Mouse (Mus musculus): Measurements from ENCODE around the gene Tmem14c. TPM values are rescaled to one million over a fixed set of nuclear protein-coding genes. Genes with fewer than 3 reads are reported as not detected.
A peak's percentile ranks its signal among the peaks of the same experiment; 100 is the strongest.

Gene Tmem14c
- polyA plus RNA-seq (2014; fragmentation: Nextera tagmentation; extraction: Ambion mirVana): 225 and 246 TPM in 2 replicates

GRCm38 (mm10) chr13:41015829-41016634, at the start of gene Tmem14c:
Gene Tmem14c (plus strand): TSS chr13:41016292.
- under 1% methylated on average over 43 of the region's 43 CpGs for WGBS
- peak; percentile 99 for ATAC-seq (replicated peaks; ENCODE audit: low FRiP score, low TSS enrichment, low read depth)
- DNase-seq (ENCODE audit: low spot score): peak; percentile 94

DNA sequence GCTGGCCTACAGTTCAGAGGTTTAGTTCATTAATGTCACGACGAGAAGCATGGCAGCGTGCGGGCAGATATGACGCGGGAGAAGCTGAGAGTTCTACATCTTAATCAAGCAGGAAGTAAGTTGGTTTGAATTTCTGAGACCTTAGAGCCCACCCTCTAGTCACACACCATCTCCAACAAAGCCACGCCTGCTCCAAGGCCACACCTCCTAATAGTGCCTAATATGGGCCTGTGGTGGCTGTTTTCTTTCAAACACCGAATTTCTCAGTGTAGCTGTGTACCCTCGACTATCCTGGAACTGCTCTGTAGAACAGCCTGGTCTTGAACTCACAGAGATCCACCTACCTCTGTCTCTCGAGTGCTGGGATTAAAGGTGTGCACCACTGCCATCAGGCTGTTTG, 48.5 kb upstream of the Tmem14c start:
- no peak for DNase-seq (ENCODE audit: low spot score)
- Histone ChIP-seq H3K9ac (ENCODE audit: low read length) (no peak overlapping the region), H3K27ac (ENCODE audit: low read depth) (no peak overlapping the region), H3K27me3 (replicated peaks; ENCODE audit: control insufficient read depth, insufficient read depth, low read length) (no peaks in the 10 kb centered on the region), H3K4me1 (replicated peaks; ENCODE audit: control insufficient read depth, insufficient read depth, low read length) (no peaks in the 10 kb centered on the region), H3K9me3 (ENCODE audit: control insufficient read depth, low read length) (no peaks in the 10 kb centered on the region), H3K4me2 (ENCODE audit: low read length) (no peak overlapping the region), H3K36me3 (ENCODE audit: control insufficient read depth, insufficient read depth, low read length) (no peaks in the 10 kb centered on the region), H3K4me3 (ENCODE audit: low read depth, low read length) (no peak overlapping the region)
- 88% methylated on average over 10 of the region's 10 CpGs for WGBS
- ATAC-seq (replicated peaks; ENCODE audit: low FRiP score, low TSS enrichment, low read depth): no peak

More at GRCm38 (mm10) chr13:41015829-41016634, at the start of gene Tmem14c:
- Histone ChIP-seq H3K36me3 (ENCODE audit: control insufficient read depth, insufficient read depth, low read length) (peaks cover 60% of the 10 kb centered on the region), H3K27me3 (replicated peaks; ENCODE audit: control insufficient read depth, insufficient read depth, low read length) (no peaks in the 10 kb centered on the region), H3K9me3 (ENCODE audit: control insufficient read depth, low read length) (no peaks in the 10 kb centered on the region), H3K27ac (ENCODE audit: low read depth) (peak within 1 kb of the TSS; percentile 89), H3K4me1 (replicated peaks; ENCODE audit: control insufficient read depth, insufficient read depth, low read length) (peaks cover 15% of the 10 kb centered on the region), H3K9ac (ENCODE audit: low read length) (peak within 1 kb of the TSS; percentile 69), H3K4me3 (ENCODE audit: low read depth, low read length) (peak within 1 kb of the TSS; percentile 80), H3K4me2 (ENCODE audit: low read length) (peak within 1 kb of the TSS; percentile 84)

GRCm38 (mm10) chr13:40968564-40968963, 47.5 kb upstream of the Tmem14c start:
- ATAC-seq (replicated peaks; ENCODE audit: low FRiP score, low TSS enrichment, low read depth): no peak

GRCm38 (mm10) chr13:40969761-40970390, 46.2 kb upstream of the Tmem14c start:
- Histone ChIP-seq H3K9ac (ENCODE audit: low read length) (no peak overlapping the region), H3K4me1 (replicated peaks; ENCODE audit: control insufficient read depth, insufficient read depth, low read length) (no peaks in the 10 kb centered on the region), H3K9me3 (ENCODE audit: control insufficient read depth, low read length) (no peaks in the 10 kb centered on the region), H3K27ac (ENCODE audit: low read depth) (no peak overlapping the region), H3K4me3 (ENCODE audit: low read depth, low read length) (no peak overlapping the region), H3K36me3 (ENCODE audit: control insufficient read depth, insufficient read depth, low read length) (no peaks in the 10 kb centered on the region), H3K4me2 (ENCODE audit: low read length) (no peak overlapping the region), H3K27me3 (replicated peaks; ENCODE audit: control insufficient read depth, insufficient read depth, low read length) (no peaks in the 10 kb centered on the region)
- DNase-seq (ENCODE audit: low spot score) (no peak), ATAC-seq (replicated peaks; ENCODE audit: low FRiP score, low TSS enrichment, low read depth) (no peak)
- 90% methylated on average over 4 of the region's 4 CpGs for WGBS

More at GRCm38 (mm10) chr13:40968564-40968963, 47.5 kb upstream of the Tmem14c start:
- Histone ChIP-seq H3K4me3 (ENCODE audit: low read depth, low read length) (no peak overlapping the region), H3K27me3 (replicated peaks; ENCODE audit: control insufficient read depth, insufficient read depth, low read length) (no peaks in the 10 kb centered on the region), H3K4me1 (replicated peaks; ENCODE audit: control insufficient read depth, insufficient read depth, low read length) (no peaks in the 10 kb centered on the region), H3K27ac (ENCODE audit: low read depth) (no peak overlapping the region), H3K4me2 (ENCODE audit: low read length) (no peak overlapping the region), H3K36me3 (ENCODE audit: control insufficient read depth, insufficient read depth, low read length) (no peaks in the 10 kb centered on the region), H3K9ac (ENCODE audit: low read length) (no peak overlapping the region), H3K9me3 (ENCODE audit: control insufficient read depth, low read length) (no peaks in the 10 kb centered on the region)
- WGBS: 69% methylated on average over 5 of the region's 5 CpGs
- no peak for DNase-seq (ENCODE audit: low spot score)

DNA sequence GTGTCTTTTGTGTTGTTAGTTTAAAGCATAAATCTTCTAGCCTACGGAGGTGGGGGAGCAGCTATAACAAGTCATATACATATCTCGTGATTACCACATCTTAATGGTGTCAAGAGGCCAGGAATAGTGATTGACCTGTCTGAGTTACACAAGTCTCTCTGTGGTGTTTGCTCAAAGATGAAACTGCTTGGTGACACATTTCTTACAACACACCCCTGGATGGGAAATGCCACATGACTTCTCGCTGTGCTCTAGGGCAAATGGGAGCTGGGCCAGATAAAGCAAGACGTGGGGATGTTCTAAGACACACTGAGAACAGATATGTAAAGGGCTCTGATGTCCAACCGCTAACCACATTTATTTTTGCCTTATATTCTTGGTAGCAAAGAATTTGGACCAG, 44.8 kb upstream of the Tmem14c start:
- no peak overlapping the region for H3K4me2 ChIP-seq (ENCODE audit: low read length)
- no peak overlapping the region for H3K4me3 ChIP-seq (ENCODE audit: low read depth, low read length)
- H3K36me3 ChIP-seq (ENCODE audit: control insufficient read depth, insufficient read depth, low read length): no peaks in the 10 kb centered on the region
- 86% methylated on average over 5 of the region's 5 CpGs for WGBS
- ATAC-seq (replicated peaks; ENCODE audit: low FRiP score, low TSS enrichment, low read depth) (no peak), DNase-seq (ENCODE audit: low spot score) (no peak)
- no peak overlapping the region for H3K9ac ChIP-seq (ENCODE audit: low read length)
- no peak overlapping the region for H3K27ac ChIP-seq (ENCODE audit: low read depth)
- H3K27me3 ChIP-seq (replicated peaks; ENCODE audit: control insufficient read depth, insufficient read depth, low read length): no peaks in the 10 kb centered on the region
- H3K9me3 ChIP-seq (ENCODE audit: control insufficient read depth, low read length): no peaks in the 10 kb centered on the region
- H3K4me1 ChIP-seq (replicated peaks; ENCODE audit: control insufficient read depth, insufficient read depth, low read length): no peaks in the 10 kb centered on the region

- Histone ChIP-seq H3K9me3 (ENCODE audit: control insufficient read depth, low read length) (no peaks in the 10 kb centered on the region), H3K4me3 (ENCODE audit: low read depth, low read length) (no peak overlapping the region), H3K27me3 (replicated peaks; ENCODE audit: control insufficient read depth, insufficient read depth, low read length) (no peaks in the 10 kb centered on the region), H3K27ac (ENCODE audit: low read depth) (no peak overlapping the region), H3K4me2 (ENCODE audit: low read length) (no peak overlapping the region), H3K36me3 (ENCODE audit: control insufficient read depth, insufficient read depth, low read length) (no peaks in the 10 kb centered on the region), H3K9ac (ENCODE audit: low read length) (no peak overlapping the region), H3K4me1 (replicated peaks; ENCODE audit: control insufficient read depth, insufficient read depth, low read length) (no peaks in the 10 kb centered on the region)
- ATAC-seq (replicated peaks; ENCODE audit: low FRiP score, low TSS enrichment, low read depth) (no peak), DNase-seq (ENCODE audit: low spot score) (no peak)
- 81% methylated on average over 2 of the region's 2 CpGs for WGBS
Observed at GRCm38 (mm10) chr13:40971831-40972230, 44.3 kb upstream of the Tmem14c start.

DNA sequence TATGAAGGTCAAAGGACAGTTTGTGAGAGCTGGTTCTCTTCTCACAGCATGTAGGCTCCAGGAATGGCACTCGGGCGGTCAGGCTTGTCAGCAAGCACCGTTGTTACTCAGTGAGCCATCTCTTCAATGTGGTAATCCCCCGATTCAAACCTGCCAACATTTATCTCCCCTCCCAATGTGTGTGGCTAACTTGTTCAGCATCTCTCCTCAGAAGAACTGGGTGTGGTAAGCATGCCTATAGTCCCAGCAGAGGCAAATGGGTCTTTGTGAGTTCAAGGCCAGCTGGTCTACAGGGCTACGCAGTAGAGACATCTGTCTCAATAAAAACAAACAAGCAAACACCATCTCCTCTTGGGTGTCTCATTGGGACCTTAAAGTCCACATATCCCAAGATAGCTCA, 43.1 kb upstream of the Tmem14c start:
- Histone ChIP-seq H3K27me3 (replicated peaks; ENCODE audit: control insufficient read depth, insufficient read depth, low read length) (no peaks in the 10 kb centered on the region), H3K4me1 (replicated peaks; ENCODE audit: control insufficient read depth, insufficient read depth, low read length) (no peaks in the 10 kb centered on the region), H3K4me3 (ENCODE audit: low read depth, low read length) (no peak overlapping the region), H3K9ac (ENCODE audit: low read length) (no peak overlapping the region), H3K36me3 (ENCODE audit: control insufficient read depth, insufficient read depth, low read length) (no peaks in the 10 kb centered on the region), H3K4me2 (ENCODE audit: low read length) (no peak overlapping the region), H3K27ac (ENCODE audit: low read depth) (no peak overlapping the region), H3K9me3 (ENCODE audit: control insufficient read depth, low read length) (no peaks in the 10 kb centered on the region)
- DNase-seq (ENCODE audit: low spot score) (no peak), ATAC-seq (replicated peaks; ENCODE audit: low FRiP score, low TSS enrichment, low read depth) (no peak)
- 91% methylated on average over 5 of the region's 5 CpGs for WGBS

GRCm38 (mm10) chr13:40977609-40978008, 38.5 kb upstream of the Tmem14c start:
- no peak overlapping the region for H3K27ac ChIP-seq (ENCODE audit: low read depth)
- H3K27me3 ChIP-seq (replicated peaks; ENCODE audit: control insufficient read depth, insufficient read depth, low read length): no peaks in the 10 kb centered on the region
- ATAC-seq (replicated peaks; ENCODE audit: low FRiP score, low TSS enrichment, low read depth) (0 out of 2 replicates have a peak, but pooled peaks have one; percentile 32), DNase-seq (ENCODE audit: low spot score) (peak; percentile 64)
- 17% methylated on average over 7 of the region's 7 CpGs for whole genome bisulfite sequencing
- no peak overlapping the region for H3K4me3 ChIP-seq (ENCODE audit: low read depth, low read length)
- H3K9ac ChIP-seq (ENCODE audit: low read length): no peak overlapping the region
- no peaks in the 10 kb centered on the region for H3K36me3 ChIP-seq (ENCODE audit: control insufficient read depth, insufficient read depth, low read length)
- no peaks in the 10 kb centered on the region for H3K9me3 ChIP-seq (ENCODE audit: control insufficient read depth, low read length)
- no peaks in the 10 kb centered on the region for H3K4me1 ChIP-seq (replicated peaks; ENCODE audit: control insufficient read depth, insufficient read depth, low read length)
- no peak overlapping the region for H3K4me2 ChIP-seq (ENCODE audit: low read length)

All from intestine, embryonic 14.5 days (tissue).